Comparison of ENCODE assay signal across 21 mouse cellular contexts in genomic region chr3:66584831-66585230, GRCm38 (mm10).
DNase-seq lines count a peak whose midpoint lies in the region; ATAC-seq lines count a peak whose summit lies in the region.
"Had no signal": no experiment of that assay in that cellular context is flagged by ENCODE, and none has a peak within 500 bp of the region (broad histone marks: within the 10 kb centered on the region; RNA-seq: fewer than 3 reads in every experiment).

No protein-coding gene starts in this region.

- WGBS in limb, embryonic 12.5 days, result 45% methylated on average over 9 of the region's 9 CpGs
- 93% methylated on average over 9 of the region's 9 CpGs for WGBS in limb, embryonic 10.5 days
- 75% methylated on average over 9 of the region's 9 CpGs for WGBS in embryonic facial prominence, embryonic 10.5 days
- 54% methylated on average over 9 of the region's 9 CpGs for WGBS in embryonic facial prominence, embryonic 13.5 days
- WGBS in limb, embryonic 13.5 days, result 35% methylated on average over 9 of the region's 9 CpGs
- WGBS in midbrain, embryonic 16.5 days, result 91% methylated on average over 9 of the region's 9 CpGs

- peak; percentile 63 for ATAC-seq in limb, embryonic 12.5 days (ENCODE audit: insufficient number of reproducible peaks, insufficient read depth, low FRiP score, low TSS enrichment, low read depth)
- peak; percentile 84 for ATAC-seq in embryonic facial prominence, embryonic 13.5 days (ENCODE audit: insufficient number of reproducible peaks, insufficient read depth, low FRiP score, low TSS enrichment, low read depth)
- ATAC-seq in limb, embryonic 13.5 days (ENCODE audit: low FRiP score, low read depth), result peak; percentile 73
- ATAC-seq in granulocyte monocyte progenitor cell, adult 5-6 weeks (replicated peaks; ENCODE audit: poor library complexity, severe bottlenecking), result no peak
- no peak for ATAC-seq in midbrain, embryonic 16.5 days
- ATAC-seq: forebrain, embryonic 13.5 days; forebrain, embryonic 15.5 days; forebrain, postnatal 0 days had no signal

- H3K4me2 ChIP-seq in limb, embryonic 12.5 days, result no peak overlapping the region
- H3K4me2 ChIP-seq in embryonic facial prominence, embryonic 13.5 days, result no peak overlapping the region
- H3K4me2 ChIP-seq in limb, embryonic 13.5 days (replicated peaks), result no peak overlapping the region
- H3K4me2 ChIP-seq in midbrain, embryonic 16.5 days (ENCODE audit: low read length), result no peak overlapping the region
- H3K4me2 ChIP-seq: embryonic facial prominence, embryonic 12.5 days; forebrain, embryonic 13.5 days; forebrain, embryonic 15.5 days had no signal

- DNase-seq in limb, embryonic 10.5 days (ENCODE audit: low spot score), result no peak
- peak; percentile 19 for DNase-seq in embryonic facial prominence, embryonic 10.5 days (ENCODE audit: low spot score)
- no peak for DNase-seq in kidney, postnatal 10 days
- DNase-seq: adrenal gland, adult 2 months; adrenal gland, postnatal 10 days; adrenal gland, postnatal 25 days; B cell, adult 2 months; cerebellum, adult 11 months; cerebellum, adult 18-20 months; cerebellum, adult 8-10 months; cerebellum, postnatal 10 days; cerebellum, postnatal 25 days; forebrain, postnatal 0 days had no signal

- H3K4me1 ChIP-seq in limb, embryonic 12.5 days (replicated peaks), result peaks cover 12% of the 10 kb centered on the region
- H3K4me1 ChIP-seq in limb, embryonic 10.5 days, result peaks cover 22% of the 10 kb centered on the region
- peaks cover 12% of the 10 kb centered on the region for H3K4me1 ChIP-seq in embryonic facial prominence, embryonic 10.5 days
- peaks cover 9% of the 10 kb centered on the region for H3K4me1 ChIP-seq in embryonic facial prominence, embryonic 13.5 days
- H3K4me1 ChIP-seq in limb, embryonic 13.5 days, result peaks cover 13% of the 10 kb centered on the region; the same call in 1 of the 2 replicates
- H3K4me1 ChIP-seq in midbrain, embryonic 16.5 days (ENCODE audit: control insufficient read depth, insufficient read depth, low read length), result no peaks in the 10 kb centered on the region; the same call in 1 of the 2 replicates
- H3K4me1 ChIP-seq: embryonic facial prominence, embryonic 12.5 days; forebrain, embryonic 13.5 days; forebrain, embryonic 15.5 days had no signal

- H3K4me3 ChIP-seq in limb, embryonic 12.5 days (replicated peaks), result no peak overlapping the region
- no peak overlapping the region for H3K4me3 ChIP-seq in limb, embryonic 10.5 days
- H3K4me3 ChIP-seq in embryonic facial prominence, embryonic 10.5 days, result no peak overlapping the region
- H3K4me3 ChIP-seq in embryonic facial prominence, embryonic 13.5 days, result no peak overlapping the region
- no peak overlapping the region for H3K4me3 ChIP-seq in limb, embryonic 13.5 days
- no peak overlapping the region for H3K4me3 ChIP-seq in midbrain, embryonic 16.5 days (ENCODE audit: low read depth, low read length)
- H3K4me3 ChIP-seq: embryonic facial prominence, embryonic 12.5 days; forebrain, embryonic 13.5 days; forebrain, embryonic 15.5 days had no signal

- no peaks in the 10 kb centered on the region for H3K9me3 ChIP-seq in limb, embryonic 12.5 days
- no peaks in the 10 kb centered on the region for H3K9me3 ChIP-seq in limb, embryonic 10.5 days (replicated peaks)
- H3K9me3 ChIP-seq in embryonic facial prominence, embryonic 10.5 days, result no peaks in the 10 kb centered on the region
- no peaks in the 10 kb centered on the region for H3K9me3 ChIP-seq in embryonic facial prominence, embryonic 13.5 days
- H3K9me3 ChIP-seq in limb, embryonic 13.5 days, result no peaks in the 10 kb centered on the region
- no peaks in the 10 kb centered on the region; the same call in 1 of the 2 replicates for H3K9me3 ChIP-seq in midbrain, embryonic 16.5 days (replicated peaks; ENCODE audit: control insufficient read depth, low read length, poor library complexity, severe bottlenecking)
- H3K9me3 ChIP-seq: embryonic facial prominence, embryonic 12.5 days; forebrain, embryonic 13.5 days; forebrain, embryonic 15.5 days had no signal

- H3K36me3 ChIP-seq in limb, embryonic 12.5 days, result no peaks in the 10 kb centered on the region
- H3K36me3 ChIP-seq in limb, embryonic 10.5 days, result no peaks in the 10 kb centered on the region
- no peaks in the 10 kb centered on the region for H3K36me3 ChIP-seq in embryonic facial prominence, embryonic 10.5 days (replicated peaks)
- no peaks in the 10 kb centered on the region for H3K36me3 ChIP-seq in embryonic facial prominence, embryonic 13.5 days
- H3K36me3 ChIP-seq in limb, embryonic 13.5 days, result no peaks in the 10 kb centered on the region
- no peaks in the 10 kb centered on the region for H3K36me3 ChIP-seq in midbrain, embryonic 16.5 days (ENCODE audit: control insufficient read depth, insufficient read depth, low read length)
- H3K36me3 ChIP-seq: embryonic facial prominence, embryonic 12.5 days; forebrain, embryonic 15.5 days had no signal

- H3K27me3 ChIP-seq in limb, embryonic 12.5 days, result 0 out of 2 replicates have a peak, but pooled peaks cover 6% of the 10 kb centered on the region
- no peaks in the 10 kb centered on the region for H3K27me3 ChIP-seq in limb, embryonic 10.5 days (ENCODE audit: low read depth, poor library complexity, severe bottlenecking)
- no peaks in the 10 kb centered on the region for H3K27me3 ChIP-seq in embryonic facial prominence, embryonic 10.5 days (replicated peaks; ENCODE audit: low read depth, poor library complexity, severe bottlenecking)
- no peaks in the 10 kb centered on the region for H3K27me3 ChIP-seq in embryonic facial prominence, embryonic 13.5 days
- H3K27me3 ChIP-seq in limb, embryonic 13.5 days, result no peaks in the 10 kb centered on the region
- no peaks in the 10 kb centered on the region for H3K27me3 ChIP-seq in midbrain, embryonic 16.5 days (ENCODE audit: control insufficient read depth, insufficient read depth, low read depth, low read length)
- H3K27me3 ChIP-seq: embryonic facial prominence, embryonic 12.5 days; forebrain, embryonic 13.5 days; forebrain, embryonic 15.5 days had no signal

- no peak overlapping the region for H3K27ac ChIP-seq in limb, embryonic 12.5 days
- H3K27ac ChIP-seq in limb, embryonic 10.5 days, result no peak overlapping the region
- H3K27ac ChIP-seq in embryonic facial prominence, embryonic 10.5 days (replicated peaks), result no peak overlapping the region
- no peak overlapping the region for H3K27ac ChIP-seq in embryonic facial prominence, embryonic 13.5 days
- no peak overlapping the region for H3K27ac ChIP-seq in limb, embryonic 13.5 days
- no peak overlapping the region for H3K27ac ChIP-seq in midbrain, embryonic 16.5 days (ENCODE audit: low read length)
- H3K27ac ChIP-seq: embryonic facial prominence, embryonic 12.5 days; forebrain, embryonic 13.5 days; forebrain, embryonic 15.5 days had no signal

- H3K9ac ChIP-seq in limb, embryonic 12.5 days (replicated peaks), result no peak overlapping the region
- H3K9ac ChIP-seq in embryonic facial prominence, embryonic 13.5 days, result no peak overlapping the region
- H3K9ac ChIP-seq in limb, embryonic 13.5 days, result no peak overlapping the region
- no peak overlapping the region for H3K9ac ChIP-seq in midbrain, embryonic 16.5 days (ENCODE audit: low read depth, low read length)
- H3K9ac ChIP-seq: embryonic facial prominence, embryonic 12.5 days; forebrain, embryonic 13.5 days; forebrain, embryonic 15.5 days; forebrain, postnatal 0 days had no signal

Comparison
In these comparisons a context has a peak if more than half of its experiments do, and no peak if none do; other contexts are left out.
1. ATAC-seq: peak in limb, embryonic 12.5 days (single experiment), embryonic facial prominence, embryonic 13.5 days (single experiment) and limb, embryonic 13.5 days (single experiment); none in granulocyte monocyte progenitor cell, adult 5-6 weeks (single experiment) and midbrain, embryonic 16.5 days (single experiment).